Mouse (Mus musculus): ENCODE results near the gene Glb1l. TPM values are rescaled to one million over a fixed set of nuclear protein-coding genes. Genes with fewer than 3 reads are reported as not detected.

Glb1l gene
- polyA plus RNA-seq, 1 experiment from 2014 or later, result 15.5 TPM

DNA sequence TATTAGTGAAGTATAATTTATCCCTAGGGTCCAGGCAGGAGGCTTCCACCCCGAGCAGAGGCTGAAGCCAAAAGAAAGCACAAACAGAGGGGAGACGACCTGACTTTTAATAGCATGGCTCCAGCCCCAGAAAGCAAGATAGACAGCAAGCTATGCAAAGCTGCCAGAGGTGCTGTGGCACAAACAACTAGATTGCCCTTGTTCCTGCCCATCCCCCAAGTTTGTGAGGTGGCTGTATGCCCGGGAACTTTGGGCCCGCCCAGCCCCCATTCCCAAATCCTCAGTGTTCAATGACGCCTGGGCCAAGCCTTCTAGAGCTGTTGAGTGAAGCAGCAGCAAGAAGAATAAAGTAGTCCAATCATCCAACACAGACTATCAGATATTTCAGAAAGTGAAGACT is 4.3 kb upstream of the Glb1l start:
- Histone ChIP-seq H3K9me3 (no peaks in the 10 kb centered on the region), H3K27ac (peak overlapping the region; percentile 83), H3K4me3 (replicated peaks) (no peak overlapping the region), H3K4me2 (no peak overlapping the region; the same call in 1 of the 2 replicates), H3K36me3 (peaks cover 17% of the 10 kb centered on the region), H3K4me1 (peaks cover 37% of the 10 kb centered on the region), H3K9ac (no peak overlapping the region), H3K27me3 (replicated peaks) (0 out of 2 replicates have a peak, but pooled peaks cover 4% of the 10 kb centered on the region)
- no peak for ATAC-seq (ENCODE audit: insufficient read depth, low FRiP score, low read depth)
- 60% methylated on average over 5 of the region's 5 CpGs for WGBS

DNA sequence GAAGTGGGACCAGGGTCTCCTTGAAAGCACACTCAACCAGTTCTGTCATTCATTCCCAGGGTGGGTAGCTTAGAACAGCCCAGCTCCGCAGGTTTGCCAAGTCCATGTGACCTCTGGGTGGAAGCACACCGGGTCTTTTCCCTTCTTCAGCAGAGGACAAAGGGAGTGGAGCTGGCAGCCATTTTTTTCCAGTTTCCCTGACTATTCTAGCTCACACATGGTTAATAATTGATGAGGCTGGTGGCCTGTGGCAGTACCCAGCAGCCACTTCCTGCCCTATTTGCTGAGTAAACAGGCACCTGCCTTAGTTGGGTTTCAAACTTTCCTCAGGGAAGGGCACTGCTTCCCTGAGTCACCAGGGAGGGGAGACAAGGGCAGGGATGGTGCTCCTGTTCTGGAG is 3.8 kb upstream of the Glb1l start:
- H3K27me3 ChIP-seq (replicated peaks), result 0 out of 2 replicates have a peak, but pooled peaks cover 4% of the 10 kb centered on the region
- peaks cover 36% of the 10 kb centered on the region for H3K4me1 ChIP-seq
- no peak overlapping the region for H3K9ac ChIP-seq
- 49% methylated on average over 2 of the region's 2 CpGs for WGBS
- ATAC-seq (ENCODE audit: insufficient read depth, low FRiP score, low read depth), result peak; percentile 29
- H3K36me3 ChIP-seq, result peaks cover 17% of the 10 kb centered on the region
- peak overlapping the region; percentile 14; the same call in 1 of the 2 replicates for H3K4me2 ChIP-seq
- H3K27ac ChIP-seq, result peak overlapping the region; percentile 83
- no peak overlapping the region for H3K4me3 ChIP-seq (replicated peaks)
- no peaks in the 10 kb centered on the region for H3K9me3 ChIP-seq

DNA sequence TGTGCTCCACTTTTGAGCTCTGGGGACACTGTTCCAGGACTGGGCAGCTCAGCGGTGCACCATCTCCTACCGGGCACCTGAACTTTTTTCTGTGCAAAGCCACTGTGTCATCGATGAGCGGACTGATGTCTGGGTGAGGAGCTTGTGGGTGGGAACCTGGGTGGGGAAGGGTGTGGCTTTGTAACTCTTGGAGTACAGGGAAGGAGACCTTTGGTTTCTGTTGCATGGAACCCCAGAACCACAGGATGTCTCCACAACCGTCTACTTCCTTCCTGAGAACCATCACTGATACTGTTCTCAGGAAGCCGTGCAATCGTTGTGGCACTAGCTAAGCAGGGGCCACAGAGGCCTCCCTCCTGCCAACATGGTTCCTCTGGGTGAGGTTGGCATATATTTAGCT is 2.5 kb upstream of the Glb1l start:
- Histone ChIP-seq H3K36me3 (peaks cover 17% of the 10 kb centered on the region), H3K9me3 (no peaks in the 10 kb centered on the region), H3K4me3 (replicated peaks) (no peak overlapping the region), H3K9ac (no peak overlapping the region), H3K4me2 (0 out of 2 replicates have a peak overlapping the region, but pooled peaks have one; percentile 14), H3K27ac (0 out of 2 replicates have a peak overlapping the region, but pooled peaks have one; percentile 83), H3K27me3 (replicated peaks) (no peaks in the 10 kb centered on the region), H3K4me1 (peaks cover 35% of the 10 kb centered on the region)
- WGBS, result 76% methylated on average over 7 of the region's 7 CpGs
- ATAC-seq (ENCODE audit: insufficient read depth, low FRiP score, low read depth), result no peak

DNA sequence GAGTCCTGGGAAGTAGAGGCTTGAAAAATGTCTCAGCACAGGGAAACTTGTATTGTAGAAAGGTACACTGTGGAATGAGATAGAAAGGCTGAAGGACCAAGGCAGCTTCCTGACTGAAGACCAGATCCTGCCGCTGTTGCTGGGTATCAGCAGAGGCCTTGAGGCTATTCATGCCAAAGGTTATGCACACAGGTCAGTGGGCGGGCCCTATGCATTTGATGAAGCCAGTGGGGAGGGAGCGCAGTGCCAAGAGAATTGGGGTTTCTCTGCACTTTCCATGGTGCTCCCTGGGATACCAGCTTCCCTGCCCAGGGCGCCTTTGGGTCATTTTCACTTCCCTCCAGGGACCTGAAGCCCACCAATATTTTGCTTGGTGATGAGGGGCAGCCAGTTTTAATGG is 1.9 kb upstream of the Glb1l start:
- Histone ChIP-seq H3K4me1 (peaks cover 33% of the 10 kb centered on the region), H3K9ac (no peak overlapping the region), H3K4me2 (peak overlapping the region; percentile 2; the same call in 1 of the 2 replicates), H3K27me3 (replicated peaks) (no peaks in the 10 kb centered on the region), H3K27ac (no peak overlapping the region), H3K4me3 (replicated peaks) (no peak overlapping the region), H3K9me3 (no peaks in the 10 kb centered on the region), H3K36me3 (peaks cover 17% of the 10 kb centered on the region)
- WGBS, result 71% methylated on average over 4 of the region's 4 CpGs
- ATAC-seq (ENCODE audit: insufficient read depth, low FRiP score, low read depth), result no peak

DNA sequence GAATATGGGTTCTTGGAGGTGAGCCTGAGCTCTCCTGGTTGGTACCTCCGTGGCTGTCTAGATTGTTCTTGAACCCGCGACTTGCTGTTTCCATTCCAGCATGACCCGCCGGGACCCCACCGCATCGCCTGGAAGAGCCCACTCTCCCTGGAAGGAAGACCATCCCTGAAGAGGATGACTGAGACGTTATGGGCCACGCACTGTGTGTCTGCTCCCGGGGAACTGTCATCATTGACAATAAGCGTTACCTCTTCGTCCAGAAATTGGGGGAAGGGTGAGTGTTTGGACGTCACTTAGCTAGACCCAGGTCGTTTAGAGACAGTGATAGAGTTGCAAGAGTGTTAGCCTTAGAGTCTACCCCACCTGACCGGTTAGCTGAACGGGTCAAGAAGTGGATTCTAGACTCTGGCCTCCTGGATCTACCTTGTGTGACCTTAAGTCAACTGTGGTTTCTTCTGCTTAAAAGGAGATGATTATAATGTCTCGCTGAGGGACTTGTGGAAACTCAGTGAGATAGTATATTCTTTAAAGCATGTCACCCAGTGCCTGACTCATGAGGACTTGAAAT is 612 bp upstream of the Glb1l start:
- Histone ChIP-seq H3K4me3 (replicated peaks) (peak overlapping the region; percentile 89), H3K27ac (peak overlapping the region; percentile 18; the same call in 1 of the 2 replicates), H3K9me3 (no peaks in the 10 kb centered on the region), H3K4me1 (peaks cover 33% of the 10 kb centered on the region), H3K36me3 (peaks cover 17% of the 10 kb centered on the region), H3K9ac (peak overlapping the region; percentile 97), H3K4me2 (peak overlapping the region; percentile 80), H3K27me3 (replicated peaks) (no peaks in the 10 kb centered on the region)
- ATAC-seq (ENCODE audit: insufficient read depth, low FRiP score, low read depth), result no peak
- 7% methylated on average over 17 of the region's 17 CpGs for WGBS

DNA sequence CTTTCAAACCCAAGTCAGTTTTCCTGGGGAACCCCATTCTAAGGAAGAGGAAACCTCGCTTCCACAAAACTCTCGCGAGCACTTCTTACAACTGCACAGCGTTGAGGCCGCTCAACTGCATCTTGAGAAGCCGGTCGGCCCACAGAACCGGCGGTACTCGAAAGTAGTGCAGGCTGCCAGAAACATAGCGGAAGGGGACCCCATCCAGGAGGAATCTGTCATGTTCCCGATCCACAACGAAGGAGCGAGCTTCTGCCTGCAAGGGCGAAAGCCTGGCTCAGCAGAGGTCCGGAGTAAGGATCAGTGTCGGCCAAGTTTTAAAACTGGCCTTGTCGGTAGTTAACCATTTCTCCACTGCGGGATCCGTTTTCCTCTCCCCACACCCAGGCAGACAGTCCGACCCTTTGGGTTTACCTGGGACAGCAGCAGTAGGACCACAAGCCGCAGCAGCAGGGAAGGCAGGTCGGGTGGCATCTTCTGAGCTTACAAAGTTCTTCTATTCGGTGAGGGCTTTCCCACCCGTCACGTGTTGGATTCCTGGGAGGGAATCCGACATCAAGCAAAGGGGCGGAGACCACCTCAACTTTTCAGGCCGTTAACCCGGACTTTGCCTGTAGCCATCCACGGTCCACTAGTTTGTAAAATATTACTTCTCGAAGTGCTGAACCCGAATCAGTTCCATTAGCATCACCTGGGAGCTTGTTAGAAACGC is 1.5 kb downstream of the Glb1l start:
- peak overlapping the region; percentile 48 for H3K4me3 ChIP-seq (replicated peaks)
- H3K27ac ChIP-seq, result 0 out of 2 replicates have a peak overlapping the region, but pooled peaks have one; percentile 26
- 10% methylated on average over 34 of the region's 34 CpGs for WGBS
- ATAC-seq (ENCODE audit: insufficient read depth, low FRiP score, low read depth), result no peak
- peaks cover 14% of the 10 kb centered on the region for H3K36me3 ChIP-seq
- H3K27me3 ChIP-seq (replicated peaks), result no peaks in the 10 kb centered on the region
- H3K4me1 ChIP-seq, result peaks cover 31% of the 10 kb centered on the region
- peak overlapping the region; percentile 60 for H3K4me2 ChIP-seq
- no peaks in the 10 kb centered on the region for H3K9me3 ChIP-seq
- peak overlapping the region; percentile 44; the same call in 1 of the 2 replicates for H3K9ac ChIP-seq

DNA sequence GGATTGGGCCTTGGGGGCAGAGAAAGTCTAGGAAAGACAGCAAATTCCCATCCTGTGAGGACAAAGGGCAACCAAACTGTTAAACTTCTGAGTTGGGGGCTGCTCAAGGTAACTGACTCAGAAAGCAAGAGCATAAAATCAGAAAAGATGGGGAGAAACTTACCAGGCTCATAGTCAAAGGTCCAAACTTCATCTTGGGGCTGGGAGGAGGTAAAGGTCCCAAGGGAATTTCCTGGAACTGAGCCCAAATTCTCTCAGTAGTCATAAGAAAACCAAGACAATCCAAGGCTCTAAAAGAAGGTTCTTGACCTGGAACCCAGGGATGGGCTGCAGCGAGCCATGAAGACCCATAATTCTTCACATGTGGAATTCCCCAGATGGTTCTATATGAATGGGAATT is 9.4 kb downstream of the Glb1l start:
- WGBS, result 88% methylated on average over 1 of the region's 1 CpGs
- ATAC-seq (ENCODE audit: insufficient read depth, low FRiP score, low read depth), result no peak
- no peaks in the 10 kb centered on the region for H3K4me1 ChIP-seq
- no peak overlapping the region for H3K9ac ChIP-seq
- H3K27ac ChIP-seq, result no peak overlapping the region
- peaks cover 29% of the 10 kb centered on the region for H3K36me3 ChIP-seq
- no peaks in the 10 kb centered on the region for H3K27me3 ChIP-seq (replicated peaks)
- H3K4me3 ChIP-seq (replicated peaks), result no peak overlapping the region
- no peak overlapping the region for H3K4me2 ChIP-seq
- H3K9me3 ChIP-seq, result no peaks in the 10 kb centered on the region

DNA sequence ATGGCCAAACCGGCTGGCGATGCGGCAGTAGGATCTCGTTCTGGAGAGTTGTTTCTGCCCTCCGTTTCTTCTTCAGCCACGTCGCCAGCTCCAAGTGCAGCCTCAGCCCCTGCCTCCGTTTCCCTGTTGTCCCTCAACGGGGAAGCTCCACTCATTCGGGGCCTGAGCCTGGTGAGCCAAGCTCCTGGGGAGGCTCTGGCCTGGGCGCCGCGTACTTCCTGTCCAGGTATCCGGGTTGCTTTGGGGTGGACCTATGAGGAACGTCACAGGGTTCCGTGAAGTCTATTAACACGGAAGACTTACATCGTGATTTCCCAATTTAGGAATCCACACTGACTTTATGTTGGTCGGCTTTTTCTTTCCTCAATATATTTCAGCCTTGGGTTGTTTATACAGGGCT is 18.2 kb downstream of the Glb1l start:
- Histone ChIP-seq H3K27me3 (replicated peaks) (no peaks in the 10 kb centered on the region), H3K4me1 (peaks cover 19% of the 10 kb centered on the region), H3K9ac (peak overlapping the region; percentile 83), H3K4me2 (peak overlapping the region; percentile 87), H3K27ac (peak overlapping the region; percentile 98), H3K9me3 (no peaks in the 10 kb centered on the region), H3K4me3 (replicated peaks) (peak overlapping the region; percentile 90), H3K36me3 (peaks cover 20% of the 10 kb centered on the region)
- under 1% methylated on average over 19 of the region's 19 CpGs for whole genome bisulfite sequencing
- ATAC-seq (ENCODE audit: insufficient read depth, low FRiP score, low read depth), result peak; percentile 49

DNA sequence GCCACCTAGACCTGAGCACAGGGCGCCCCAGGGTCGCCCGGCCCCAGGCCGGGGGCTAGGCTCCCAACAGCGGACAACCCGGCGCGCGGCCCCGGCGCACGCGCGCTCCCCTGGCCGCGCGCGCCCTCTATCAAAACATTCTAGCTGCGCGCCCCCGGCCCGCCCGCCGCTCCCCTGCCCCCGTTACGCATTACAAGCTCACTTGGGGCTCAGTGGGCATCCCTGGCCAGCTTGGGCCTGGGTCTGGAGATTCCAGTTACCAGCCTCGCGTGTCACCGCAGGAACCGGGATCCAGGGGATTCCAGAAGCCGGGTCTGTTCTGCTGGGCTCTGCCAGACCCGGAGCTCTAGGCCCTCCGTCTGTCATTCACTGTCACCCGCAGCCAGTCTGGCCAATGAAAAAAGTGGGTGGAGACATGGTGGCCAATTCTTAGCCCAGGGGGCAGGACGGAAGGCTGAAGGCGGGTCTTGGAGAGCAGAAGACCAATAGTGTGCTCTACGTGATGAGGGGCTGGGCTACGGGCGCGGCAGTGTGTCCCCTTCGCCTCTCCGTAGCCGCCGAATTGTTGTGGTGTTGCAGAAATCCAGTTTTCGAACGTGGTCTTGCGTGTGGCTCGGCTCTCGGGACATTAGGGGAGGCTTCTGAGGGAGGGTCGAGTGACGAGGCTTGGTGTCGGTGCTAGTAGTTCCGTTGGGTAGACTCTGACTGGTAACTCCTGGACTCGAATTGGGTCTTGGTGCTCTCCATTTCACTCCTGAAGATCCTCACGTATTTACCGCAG is 18.8 kb downstream of the Glb1l start, which contains the start of the genes Ankzf1 and Atg9a:
Gene Ankzf1, plus strand, starts transcription at position 530 of the 781 bp plus-strand sequence.
Gene Atg9a, minus strand, starts transcription at position 575 of the 781 bp plus-strand sequence.
- H3K27me3 ChIP-seq (replicated peaks), result no peaks in the 10 kb centered on the region
- H3K4me3 ChIP-seq (replicated peaks), result peak within 1 kb of the TSS; percentile 90
- WGBS, result under 1% methylated on average over 56 of the region's 56 CpGs
- peak within 1 kb of the TSS; percentile 85 for H3K9ac ChIP-seq
- H3K9me3 ChIP-seq, result no peaks in the 10 kb centered on the region
- peaks cover 19% of the 10 kb centered on the region for H3K4me1 ChIP-seq
- peak within 1 kb of the TSS; percentile 91 for H3K4me2 ChIP-seq
- H3K27ac ChIP-seq, result peak within 1 kb of the TSS; percentile 98
- peak; percentile 99 for ATAC-seq (ENCODE audit: insufficient read depth, low FRiP score, low read depth)
- peaks cover 24% of the 10 kb centered on the region for H3K36me3 ChIP-seq

DNA sequence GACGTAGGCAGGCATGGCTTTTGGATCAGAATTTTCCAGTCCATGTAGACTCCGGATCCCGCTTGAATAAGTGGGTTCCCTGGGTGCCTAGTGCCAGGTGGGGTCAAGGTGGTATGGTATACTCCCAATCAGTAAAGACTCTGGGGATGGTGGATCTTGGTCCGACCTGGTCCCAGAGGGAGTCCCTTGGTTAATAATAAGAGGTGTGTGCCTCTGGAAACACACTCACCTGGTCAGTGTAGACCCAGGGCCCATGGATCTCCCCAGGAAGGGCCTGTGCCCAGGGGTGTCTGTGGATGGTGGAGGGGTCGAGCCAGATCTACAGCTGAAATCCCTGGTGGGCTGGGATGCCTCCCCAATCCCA is 19.4 kb downstream of the Glb1l start:
- H3K4me2 ChIP-seq, result peak overlapping the region; percentile 91
- no peaks in the 10 kb centered on the region for H3K9me3 ChIP-seq
- H3K27ac ChIP-seq, result peak overlapping the region; percentile 87
- no peaks in the 10 kb centered on the region for H3K27me3 ChIP-seq (replicated peaks)
- no peak for ATAC-seq (ENCODE audit: insufficient read depth, low FRiP score, low read depth)
- H3K9ac ChIP-seq, result peak overlapping the region; percentile 85
- peaks cover 19% of the 10 kb centered on the region for H3K4me1 ChIP-seq
- WGBS, result 49% methylated on average over 5 of the region's 5 CpGs
- peaks cover 25% of the 10 kb centered on the region for H3K36me3 ChIP-seq
- H3K4me3 ChIP-seq (replicated peaks), result peak overlapping the region; percentile 90

DNA sequence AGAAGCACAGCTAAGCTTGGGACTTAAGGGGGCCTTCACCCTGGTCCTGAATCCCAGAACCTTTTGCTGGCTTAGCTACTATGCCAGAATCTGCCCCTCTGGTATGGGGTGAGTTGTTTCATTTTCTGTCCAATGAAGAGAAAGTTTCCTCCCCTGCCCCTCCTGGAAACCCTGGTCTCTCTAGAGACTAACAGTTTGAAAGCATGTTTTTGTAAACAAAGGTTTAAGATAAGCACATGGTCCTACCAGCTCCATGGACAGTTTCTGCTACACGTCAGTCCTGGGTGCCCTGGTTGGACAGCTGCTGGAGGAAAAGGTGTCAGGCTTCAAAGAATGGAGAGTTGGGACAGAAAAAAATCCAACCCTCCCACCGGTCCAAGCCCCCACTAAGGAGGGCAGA is 20.0 kb downstream of the Glb1l start:
- Histone ChIP-seq H3K4me2 (peak overlapping the region; percentile 91), H3K36me3 (peaks cover 27% of the 10 kb centered on the region), H3K4me3 (replicated peaks) (peak overlapping the region; percentile 90; the same call in 1 of the 2 replicates), H3K4me1 (peaks cover 19% of the 10 kb centered on the region), H3K9me3 (no peaks in the 10 kb centered on the region), H3K9ac (no peak overlapping the region), H3K27me3 (replicated peaks) (no peaks in the 10 kb centered on the region), H3K27ac (no peak overlapping the region)
- ATAC-seq (ENCODE audit: insufficient read depth, low FRiP score, low read depth), result no peak
- 39% methylated on average over 2 of the region's 2 CpGs for WGBS
